Mouse (Mus musculus) heart, postnatal 0 days (tissue): ENCODE data around the gene Otp.

Experiments used
- CTCF ChIP-seq: IDR thresholded peaks from 2 replicates; pipeline ENCODE4 v1.5.1; 2016; ENCODE audit warnings: antibody characterized with exemption, control low read depth, low read depth
- EP300 ChIP-seq: IDR thresholded peaks from 2 replicates; pipeline ENCODE4 v1.6.1; 2016; ENCODE audit warnings: antibody characterized with exemption, low read depth

- no peak for TF ChIP-seq CTCF
- TF ChIP-seq EP300, result no peak
Measured at GRCm38 (mm10) chr13:94885291-94886235, 10.2 kb downstream of the Otp start.
